Mouse (Mus musculus): ENCODE data around the gene Fgfr2.

DNA sequence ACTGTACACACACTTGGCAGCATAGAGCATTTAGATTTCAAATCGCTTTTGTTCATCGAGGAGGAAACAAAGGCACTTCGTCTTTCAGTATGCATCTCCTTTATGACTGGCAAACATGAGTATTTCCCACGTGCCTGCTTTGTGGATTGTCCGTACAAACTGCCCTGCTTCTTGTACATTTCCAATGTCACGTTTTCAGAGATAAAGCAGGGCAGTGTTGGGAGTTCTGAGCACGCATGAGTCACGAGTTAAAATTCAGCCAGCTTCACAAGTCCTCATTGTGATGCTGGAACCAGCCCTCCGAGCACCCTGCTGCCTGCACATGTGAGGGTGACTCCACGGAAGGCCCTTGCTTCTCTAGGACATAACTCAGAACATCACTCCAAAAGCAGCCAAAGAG, 2303.5 kb downstream of the Fgfr2 start:
- no peak for TF ChIP-seq EP300 (IDR thresholded peaks at IDR 0.05)
- no peak for TF ChIP-seq CTCF (IDR thresholded peaks at IDR 0.05)
